Mouse (Mus musculus) midbrain, embryonic 12.5 days (tissue): ENCODE data around the gene Abhd6. TPM values are rescaled to one million over a fixed set of nuclear protein-coding genes. Genes with fewer than 3 reads are reported as not detected.
"Not testable (repeated sequence)": the region's sequence is repeated elsewhere in the genome, so short reads cannot be mapped to it uniquely, and the experiment has no call there.

Experiments
- ATAC-seq: fragments of 200-750 bp; cut with Nextera tagmentation; 2 replicates; pipeline ENCODE4 v1.8.0; 2017; ENCODE audit warnings: low read depth, moderate TSS enrichment, moderate library complexity; ENCODE audit not compliant: low FRiP score
- H3K27ac ChIP-seq: fragments of 300-500 bp; sonication (generic); replicated peaks from 2 replicates; pipeline ENCODE4 v1.5.1; 2016; ENCODE audit warnings: mild to moderate bottlenecking
- H3K27me3 ChIP-seq: fragments of 300-500 bp; sonication (generic); 2 replicates; pipeline ENCODE4 v1.6.1; 2016; ENCODE audit warnings: mild to moderate bottlenecking
- H3K36me3 ChIP-seq: fragments of 300-500 bp; sonication (generic); 2 replicates; pipeline ENCODE4 v1.6.1; 2016
- H3K4me1 ChIP-seq: fragments of 300-500 bp; sonication (generic); 2 replicates; pipeline ENCODE4 v1.6.1; 2016
- H3K4me2 ChIP-seq: fragments of 300-500 bp; sonication (generic); replicated peaks from 2 replicates; pipeline ENCODE4 v1.6.1; 2016; ENCODE audit warnings: mild to moderate bottlenecking, moderate library complexity
- H3K4me3 ChIP-seq: fragments of 300-500 bp; sonication (generic); 2 replicates; pipeline ENCODE4 v1.5.1; 2016; ENCODE audit warnings: mild to moderate bottlenecking
- H3K9ac ChIP-seq: fragments of 300-500 bp; sonication (generic); replicated peaks from 2 replicates; pipeline ENCODE4 v1.6.1; 2016; ENCODE audit warnings: mild to moderate bottlenecking, moderate library complexity
- H3K9me3 ChIP-seq: fragments of 300-500 bp; sonication (generic); 2 replicates; pipeline ENCODE4 v1.6.1; 2016; ENCODE audit warnings: mild to moderate bottlenecking
- WGBS: fragments of 180-500 bp; shearing (Covaris S2); methylation state at CpG from one replicate; pipeline ENCODE4 v1.1.7; 2016; 5-methylcytosine and 5-hydroxymethylcytosine counted together
- polyA plus RNA-seq: library from polyadenylated mRNA; unstranded; fragments of >200 nt; fragmentation: Nextera tagmentation; extraction: Ambion mirVana; gene quantifications from 2 replicates; pipeline ENCODE4 v1.2.1, GENCODE M21; 2016

The Abhd6 gene
- polyA plus RNA-seq, 1 experiment from 2014 or later, result 17.1 TPM

- Histone ChIP-seq H3K4me3 (no peak overlapping the region), H3K27me3 (peaks cover 49% of the 10 kb centered on the region), H3K36me3 (no peaks in the 10 kb centered on the region), H3K9me3 (no peaks in the 10 kb centered on the region), H3K9ac (no peak overlapping the region), H3K27ac (no peak overlapping the region), H3K4me2 (no peak overlapping the region), H3K4me1 (peaks cover 16% of the 10 kb centered on the region)
- ATAC-seq, result no peak
- 87% methylated on average over 5 of the region's 5 CpGs for WGBS
Observed at GRCm38 (mm10) chr14:8000247-8000646, 2.5 kb upstream of the Abhd6 start.

- Histone ChIP-seq H3K4me2 (no peak overlapping the region), H3K36me3 (no peaks in the 10 kb centered on the region), H3K27me3 (peaks cover 44% of the 10 kb centered on the region), H3K4me1 (peaks cover 16% of the 10 kb centered on the region), H3K4me3 (no peak overlapping the region), H3K9ac (no peak overlapping the region), H3K27ac (no peak overlapping the region), H3K9me3 (no peaks in the 10 kb centered on the region)
- no peak for ATAC-seq
- 21% methylated on average over 17 of the region's 17 CpGs for WGBS
Observed at GRCm38 (mm10) chr14:8000831-8001685, 1.6 kb upstream of the Abhd6 start.

GRCm38 (mm10) chr14:8003093-8003670 is 480 bp downstream of the Abhd6 start:
- Histone ChIP-seq H3K36me3 (no peaks in the 10 kb centered on the region), H3K4me2 (peak overlapping the region; percentile 76), H3K27me3 (peaks cover 44% of the 10 kb centered on the region), H3K27ac (peak overlapping the region; percentile 73), H3K9ac (peak overlapping the region; percentile 62), H3K4me3 (peak overlapping the region; percentile 50), H3K4me1 (peaks cover 13% of the 10 kb centered on the region), H3K9me3 (no peaks in the 10 kb centered on the region)
- WGBS, result 3% methylated on average over 23 of the region's 23 CpGs
- peak; percentile 68 for ATAC-seq

GRCm38 (mm10) chr14:8003727-8004670 is 1.3 kb downstream of the Abhd6 start:
- no peak for ATAC-seq
- Histone ChIP-seq H3K9ac (peak overlapping the region; percentile 62), H3K27ac (no peak overlapping the region), H3K4me2 (peak overlapping the region; percentile 76), H3K4me3 (peak overlapping the region; percentile 50), H3K27me3 (peaks cover 40% of the 10 kb centered on the region), H3K9me3 (no peaks in the 10 kb centered on the region), H3K36me3 (no peaks in the 10 kb centered on the region), H3K4me1 (peaks cover 13% of the 10 kb centered on the region)
- 42% methylated on average over 18 of the region's 18 CpGs for WGBS

GRCm38 (mm10) chr14:8006061-8006460 is 3.4 kb downstream of the Abhd6 start:
- H3K9ac ChIP-seq, H3K4me2 ChIP-seq, H3K27ac ChIP-seq, H3K4me3 ChIP-seq, ATAC-seq, H3K9me3 ChIP-seq, H3K36me3 ChIP-seq: not testable (repeated sequence)
- H3K27me3 ChIP-seq, result peaks cover 19% of the 10 kb centered on the region
- H3K4me1 ChIP-seq, result peaks cover 13% of the 10 kb centered on the region
- WGBS, result 64% methylated on average over 3 of the region's 3 CpGs

- no peak overlapping the region for H3K9ac ChIP-seq
- ATAC-seq, result no peak
- H3K27me3 ChIP-seq, result peaks cover 9% of the 10 kb centered on the region
- no peak overlapping the region for H3K27ac ChIP-seq
- no peaks in the 10 kb centered on the region for H3K9me3 ChIP-seq
- H3K4me1 ChIP-seq, result peaks cover 13% of the 10 kb centered on the region
- no peaks in the 10 kb centered on the region for H3K36me3 ChIP-seq
- H3K4me2 ChIP-seq, result no peak overlapping the region
- H3K4me3 ChIP-seq, result no peak overlapping the region
Observed at GRCm38 (mm10) chr14:8007084-8007483, 4.4 kb downstream of the Abhd6 start.

- peaks cover 7% of the 10 kb centered on the region; the same call in 1 of the 2 replicates for H3K27me3 ChIP-seq
- no peak overlapping the region for H3K27ac ChIP-seq
- H3K9ac ChIP-seq, result no peak overlapping the region
- H3K36me3 ChIP-seq, result no peaks in the 10 kb centered on the region
- no peaks in the 10 kb centered on the region for H3K9me3 ChIP-seq
- no peak for ATAC-seq
- no peak overlapping the region for H3K4me2 ChIP-seq
- WGBS, result 89% methylated on average over 2 of the region's 2 CpGs
- peaks cover 13% of the 10 kb centered on the region for H3K4me1 ChIP-seq
- no peak overlapping the region for H3K4me3 ChIP-seq
Observed at GRCm38 (mm10) chr14:8007486-8007885, 4.8 kb downstream of the Abhd6 start.

- no peak overlapping the region for H3K27ac ChIP-seq
- no peaks in the 10 kb centered on the region for H3K36me3 ChIP-seq
- 89% methylated on average over 10 of the region's 10 CpGs for WGBS
- no peak for ATAC-seq
- no peak overlapping the region for H3K9ac ChIP-seq
- H3K4me3 ChIP-seq, result no peak overlapping the region
- H3K4me1 ChIP-seq, result peaks cover 13% of the 10 kb centered on the region
- H3K27me3 ChIP-seq, result peaks cover 7% of the 10 kb centered on the region; the same call in 1 of the 2 replicates
- H3K4me2 ChIP-seq, result no peak overlapping the region
- no peaks in the 10 kb centered on the region for H3K9me3 ChIP-seq
Observed at GRCm38 (mm10) chr14:8007923-8008322, 5.2 kb downstream of the Abhd6 start.

GRCm38 (mm10) chr14:8011297-8011696 is 8.6 kb downstream of the Abhd6 start:
- Histone ChIP-seq H3K27ac (no peak overlapping the region), H3K4me2 (no peak overlapping the region), H3K4me3 (no peak overlapping the region), H3K9ac (no peak overlapping the region), H3K4me1 (no peaks in the 10 kb centered on the region), H3K27me3 (no peaks in the 10 kb centered on the region), H3K36me3 (no peaks in the 10 kb centered on the region), H3K9me3 (no peaks in the 10 kb centered on the region)
- 83% methylated on average over 2 of the region's 2 CpGs for WGBS
- no peak for ATAC-seq

- no peak for ATAC-seq
- Histone ChIP-seq H3K4me3 (no peak overlapping the region), H3K4me2 (no peak overlapping the region), H3K36me3 (no peaks in the 10 kb centered on the region), H3K9me3 (no peaks in the 10 kb centered on the region), H3K27me3 (no peaks in the 10 kb centered on the region), H3K4me1 (no peaks in the 10 kb centered on the region), H3K27ac (no peak overlapping the region), H3K9ac (no peak overlapping the region)
- WGBS, result 81% methylated on average over 6 of the region's 6 CpGs
Observed at GRCm38 (mm10) chr14:8011938-8012337, 9.2 kb downstream of the Abhd6 start.

- H3K9me3 ChIP-seq, result no peaks in the 10 kb centered on the region
- no peak overlapping the region for H3K27ac ChIP-seq
- no peak overlapping the region for H3K4me3 ChIP-seq
- WGBS, result 94% methylated on average over 6 of the region's 6 CpGs
- no peak overlapping the region for H3K4me2 ChIP-seq
- H3K4me1 ChIP-seq, result no peaks in the 10 kb centered on the region
- no peak for ATAC-seq
- H3K27me3 ChIP-seq, result no peaks in the 10 kb centered on the region
- H3K36me3 ChIP-seq, result no peaks in the 10 kb centered on the region
- no peak overlapping the region for H3K9ac ChIP-seq
Observed at GRCm38 (mm10) chr14:8015756-8016155, 13.1 kb downstream of the Abhd6 start.

- Histone ChIP-seq H3K36me3 (no peaks in the 10 kb centered on the region), H3K4me1 (no peaks in the 10 kb centered on the region), H3K4me2 (no peak overlapping the region), H3K27ac (no peak overlapping the region), H3K9me3 (no peaks in the 10 kb centered on the region), H3K27me3 (no peaks in the 10 kb centered on the region), H3K9ac (no peak overlapping the region), H3K4me3 (no peak overlapping the region)
- WGBS, result 89% methylated on average over 6 of the region's 6 CpGs
- ATAC-seq, result no peak
Observed at GRCm38 (mm10) chr14:8016276-8016675, 13.6 kb downstream of the Abhd6 start.
